Mouse (Mus musculus) T-helper 17 cell (primary cell): Measurements from ENCODE around the gene Olfr891.
"Not testable (repeated sequence)": the region's sequence is repeated elsewhere in the genome, so short reads cannot be mapped to it uniquely, and the experiment has no call there.

Source experiments
- in situ Hi-C, 2 experiments: fragments of 300-600 bp; cut with MboI, MseI; formaldehyde crosslinking; loops; 1 replicate in 1 of 2; 2 replicates in 1 of 2; pipeline ENCODE4 v1.15.1; 2025; ENCODE audit warnings: high pct_unique_total_duplicates in 2 of 2

Gene Olfr891

DNA sequence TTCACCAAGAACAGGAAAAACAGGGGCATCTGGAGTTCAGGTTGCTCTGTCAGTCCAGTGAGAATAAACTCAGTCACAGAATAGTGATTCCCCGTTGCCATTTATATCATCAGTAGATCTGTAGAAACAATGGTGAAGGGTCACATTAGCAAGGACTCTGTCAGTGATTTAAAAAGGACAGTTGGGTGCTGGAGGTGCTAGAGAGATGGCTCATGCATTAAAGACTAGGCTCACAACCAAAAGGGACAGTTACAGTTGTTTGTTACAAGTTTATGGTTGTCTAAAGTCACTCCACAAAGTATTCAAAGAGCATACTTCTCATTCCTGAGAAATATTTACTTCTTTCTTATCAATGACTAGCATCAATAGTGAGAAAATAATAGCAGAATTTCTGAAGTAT, at the start of gene Olfr891:
TSS of gene Olfr891 (minus strand) at position 101 of the 400 bp plus-strand sequence.
- in situ Hi-C loops = no loop called here

DNA sequence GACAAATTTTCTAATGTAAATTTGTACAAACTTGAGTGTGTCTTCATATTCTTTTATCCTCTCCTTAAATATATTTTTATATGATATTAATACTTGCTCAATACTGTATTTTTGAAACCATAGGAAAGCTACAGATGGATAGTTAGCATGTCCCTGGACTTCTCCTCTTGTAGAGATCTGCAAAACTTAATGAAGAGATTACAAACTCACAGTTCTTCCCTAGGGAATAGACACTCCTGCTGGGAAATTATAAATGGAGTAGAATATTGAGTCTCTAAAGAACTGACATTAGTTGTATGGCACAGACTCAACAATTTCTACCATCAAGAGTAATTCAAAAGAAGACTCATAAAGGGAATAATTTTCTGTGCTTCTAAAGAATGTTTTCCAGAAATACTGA, 37.1 kb upstream of the Olfr891 start, which contains the start of gene Olfr894:
TSS of gene Olfr894 (plus strand) at position 301 of the 400 bp plus-strand sequence.
- in situ Hi-C loops = no loop called here

DNA sequence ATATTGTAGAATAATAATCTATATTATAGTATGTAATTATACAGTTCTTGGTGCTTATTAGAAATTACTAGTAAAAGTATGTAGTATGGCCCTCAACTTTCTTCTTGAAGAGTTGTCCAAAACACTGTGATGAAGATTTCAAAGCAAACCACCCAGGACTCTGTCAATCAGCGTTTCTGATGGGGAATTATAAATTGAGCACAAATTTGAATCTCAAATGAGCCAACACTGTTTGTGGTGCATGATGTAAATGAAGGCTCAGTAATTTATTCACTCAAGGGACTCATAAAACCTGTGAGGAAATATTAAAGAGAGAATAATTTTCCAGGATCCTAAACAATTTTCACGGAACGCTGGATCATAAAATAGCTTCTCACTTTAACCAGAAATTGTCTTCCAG, 27.4 kb upstream of the Olfr891 start, which contains the start of gene Olfr893:
TSS of gene Olfr893 (plus strand) at position 301 of the 400 bp plus-strand sequence.
- in situ Hi-C loops = no loop called here

DNA sequence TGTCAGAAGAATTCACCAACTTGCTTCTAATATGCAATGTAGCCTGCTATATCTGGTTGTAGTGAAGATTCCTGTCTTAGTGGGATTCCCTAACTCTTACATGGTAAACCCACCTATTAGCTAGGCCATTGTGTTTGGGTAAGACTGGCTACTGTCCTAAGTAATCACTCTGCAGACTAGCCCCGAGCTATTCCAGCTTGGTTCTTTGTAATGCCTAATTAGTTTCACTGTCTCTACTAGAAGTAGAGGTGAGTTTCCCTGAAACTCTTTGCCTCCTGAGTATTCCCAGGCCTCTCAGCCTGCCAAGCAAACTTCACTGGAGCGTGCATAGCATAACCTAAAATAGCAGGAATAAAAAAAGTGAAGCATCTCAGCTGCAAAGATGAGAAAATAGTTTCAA, 12.3 kb downstream of the Olfr891 start:
- in situ Hi-C loops = not testable (repeated sequence)

DNA sequence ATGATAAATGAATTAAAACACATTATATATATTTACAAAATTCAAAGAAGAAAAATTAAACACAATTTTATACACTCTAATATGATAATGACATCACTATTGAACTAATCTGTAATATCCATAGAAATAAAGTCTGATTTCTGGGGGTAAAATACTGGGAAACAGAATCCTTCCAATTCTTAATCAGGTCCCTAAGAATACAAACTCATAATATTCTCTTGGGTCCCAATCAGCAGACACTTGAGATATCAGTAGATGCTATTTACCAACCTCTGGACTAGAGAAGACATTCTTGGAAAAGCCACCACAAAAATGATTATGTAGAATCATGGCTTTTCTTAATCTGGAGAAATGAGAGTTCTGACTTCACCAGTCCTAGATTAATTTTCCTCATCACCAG, 38.4 kb downstream of the Olfr891 start, which contains the start of gene Olfr890:
TSS of gene Olfr890 (plus strand) at position 301 of the 400 bp plus-strand sequence.
- in situ Hi-C loops = no loop called here
